Comparison of ENCODE assay signal across 8 mouse cellular contexts in genomic region chr6:52164051-52164625, GRCm38 (mm10). TPM values are rescaled to one million over a fixed set of nuclear protein-coding genes. Genes with fewer than 3 reads are reported as not detected.
DNase-seq lines count a peak whose midpoint lies in the region; ATAC-seq and TF ChIP-seq lines count a peak whose summit lies in the region.

No protein-coding gene starts in this region.

- no peak for TF ChIP-seq CTCF in bone marrow macrophage, adult 2 months (IDR thresholded peaks at IDR 0.05; ENCODE audit: low read depth, low read length)

- DNase-seq in heart, postnatal 36 days = no peak
- peak; percentile 37 for DNase-seq in kidney, adult 9 months
- peak; percentile 85 for DNase-seq in mesoderm, embryonic 11.5 days (ENCODE audit: low read depth, low spot score)
- no peak for DNase-seq in gastrocnemius, postnatal 10 days
- DNase-seq in thymus, adult 18-20 months = no peak

- peak overlapping the region; percentile 43 for H3K4me2 ChIP-seq in heart, embryonic 11.5 days

- TF ChIP-seq POLR2A in bone marrow macrophage, adult 2 months (IDR thresholded peaks at IDR 0.05; ENCODE audit: borderline replicate concordance, low read depth, low read length) = no peak

- under 1% methylated on average over 39 of the region's 39 CpGs for WGBS in heart, embryonic 11.5 days (ENCODE audit: insufficient replicate concordance)

- peak overlapping the region; percentile 1 for H3K27ac ChIP-seq in heart, embryonic 11.5 days (ENCODE audit: low read depth, low read length)
- no peak overlapping the region for H3K27ac ChIP-seq in bone marrow macrophage, adult 2 months (ENCODE audit: insufficient read depth, low read depth, low read length)

- ATAC-seq in heart, embryonic 11.5 days (replicated peaks; ENCODE audit: insufficient number of reproducible peaks, low FRiP score, low TSS enrichment) = no peak
- no peak for ATAC-seq in activated CD4-positive, CD25-positive, alpha-beta regulatory T cell, adult 4 months

- H3K4me1 ChIP-seq in heart, embryonic 11.5 days (ENCODE audit: control insufficient read depth, insufficient read depth, low read length) = peaks cover 3% of the 10 kb centered on the region; the same call in 1 of the 2 replicates
- peaks cover 20% of the 10 kb centered on the region for H3K4me1 ChIP-seq in bone marrow macrophage, adult 2 months (ENCODE audit: control insufficient read depth, insufficient read depth, low read length)

- no peaks in the 10 kb centered on the region for H3K36me3 ChIP-seq in heart, embryonic 11.5 days (ENCODE audit: control insufficient read depth, insufficient read depth, low read length)

- H3K4me3 ChIP-seq in heart, embryonic 11.5 days (ENCODE audit: low read depth, low read length) = peak overlapping the region; percentile 32
- peak overlapping the region; percentile 50 for H3K4me3 ChIP-seq in bone marrow macrophage, adult 2 months (ENCODE audit: insufficient read depth, low read length)

- peak overlapping the region; percentile 4; the same call in 1 of the 2 replicates for H3K9ac ChIP-seq in heart, embryonic 11.5 days (ENCODE audit: low read depth, low read length)

- intact Hi-C loops in heart, postnatal 36 days (cut with DNase I) = loop anchor here (2.0 kb wide), 1 partner anchor 77 kb away; no protein-coding TSS in a partner anchor

- H3K9me3 ChIP-seq in heart, embryonic 11.5 days (replicated peaks; ENCODE audit: control insufficient read depth, low read length) = no peaks in the 10 kb centered on the region

- peaks cover 92% of the 10 kb centered on the region for H3K27me3 ChIP-seq in heart, embryonic 11.5 days (ENCODE audit: control insufficient read depth, insufficient read depth, low read length)

RNA-seq across cellular contexts. Expression of gene Hoxa2, which starts 0.5 kb away (rescaled TPM):
- polyA plus RNA-seq in heart, embryonic 11.5 days (2014; fragmentation: Nextera tagmentation; extraction: Ambion mirVana) = 3.5 and 3.6 TPM in 2 replicates
- under 1 TPM in 1 of 2 experiments, not detected in 1; 0.62 TPM for total RNA-seq in heart, postnatal 36 days (2021)
- polyA plus RNA-seq in bone marrow macrophage, adult 2 months (2012; ENCODE audit: insufficient read depth, insufficient read length, missing spikeins) = not detected in 2 replicates
- polyA plus RNA-seq in activated CD4-positive, CD25-positive, alpha-beta regulatory T cell, adult 4 months (2017; shearing (Covaris generic)) = not detected
- total RNA-seq in gastrocnemius, postnatal 10 days (2021) = 1 to 10 TPM in 1 of 2 experiments, under 1 TPM in 1; 0.87 to 1.4 TPM

RNA-seq across cellular contexts. Expression of gene Hoxa1, which starts 6.0 kb away (rescaled TPM):
- 1.2 TPM in 2 replicates for polyA plus RNA-seq in heart, embryonic 11.5 days (2014; fragmentation: Nextera tagmentation; extraction: Ambion mirVana)
- under 1 TPM; 0.14 to 0.24 TPM for total RNA-seq in heart, postnatal 36 days (2021)
- polyA plus RNA-seq in bone marrow macrophage, adult 2 months (2012; ENCODE audit: insufficient read depth, insufficient read length, missing spikeins) = 1.1 and 2.2 TPM in 2 replicates
- not detected for polyA plus RNA-seq in activated CD4-positive, CD25-positive, alpha-beta regulatory T cell, adult 4 months (2017; shearing (Covaris generic))
- under 1 TPM in 1 of 2 experiments, not detected in 1; 0.18 TPM for total RNA-seq in gastrocnemius, postnatal 10 days (2021)

RNA-seq across cellular contexts. Expression of gene 5730596B20Rik, which starts 13.2 kb away (rescaled TPM):
- polyA plus RNA-seq in heart, embryonic 11.5 days (2014; fragmentation: Nextera tagmentation; extraction: Ambion mirVana) = 0.45 and 0.57 TPM in 2 replicates
- total RNA-seq in heart, postnatal 36 days (2021) = under 1 TPM in 1 of 2 experiments, not detected in 1; 0.08 TPM
- polyA plus RNA-seq in bone marrow macrophage, adult 2 months (2012; ENCODE audit: insufficient read depth, insufficient read length, missing spikeins) = not detected in 2 replicates
- polyA plus RNA-seq in activated CD4-positive, CD25-positive, alpha-beta regulatory T cell, adult 4 months (2017; shearing (Covaris generic)) = not detected
- total RNA-seq in gastrocnemius, postnatal 10 days (2021) = under 1 TPM; 0.12 to 0.25 TPM

RNA-seq across cellular contexts. Expression of gene Hoxa4, which starts 27.4 kb away (rescaled TPM):
- 0.68 and 1.4 TPM in 2 replicates for polyA plus RNA-seq in heart, embryonic 11.5 days (2014; fragmentation: Nextera tagmentation; extraction: Ambion mirVana)
- total RNA-seq in heart, postnatal 36 days (2021) = under 1 TPM; 0.43 to 0.67 TPM
- 1.0 and 1.2 TPM in 2 replicates for polyA plus RNA-seq in bone marrow macrophage, adult 2 months (2012; ENCODE audit: insufficient read depth, insufficient read length, missing spikeins)
- polyA plus RNA-seq in activated CD4-positive, CD25-positive, alpha-beta regulatory T cell, adult 4 months (2017; shearing (Covaris generic)) = not detected
- total RNA-seq in gastrocnemius, postnatal 10 days (2021) = 1 to 10 TPM; 7.5 to 8.5 TPM

RNA-seq across cellular contexts. Expression of gene Hoxa5, which starts 40.2 kb away (rescaled TPM):
- polyA plus RNA-seq in heart, embryonic 11.5 days (2014; fragmentation: Nextera tagmentation; extraction: Ambion mirVana) = 2.4 and 2.6 TPM in 2 replicates
- under 1 TPM; 0.62 to 0.72 TPM for total RNA-seq in heart, postnatal 36 days (2021)
- polyA plus RNA-seq in bone marrow macrophage, adult 2 months (2012; ENCODE audit: insufficient read depth, insufficient read length, missing spikeins) = not detected in 2 replicates
- polyA plus RNA-seq in activated CD4-positive, CD25-positive, alpha-beta regulatory T cell, adult 4 months (2017; shearing (Covaris generic)) = not detected
- total RNA-seq in gastrocnemius, postnatal 10 days (2021) = 1 to 10 TPM; 2.6 to 3.7 TPM

Comparison
In these comparisons a context has a peak if more than half of its experiments do, and no peak if none do; other contexts are left out.
1. DNase-seq: peak in kidney, adult 9 months (single experiment) and mesoderm, embryonic 11.5 days (single experiment); none in heart, postnatal 36 days (0 of 2), gastrocnemius, postnatal 10 days (single experiment) and thymus, adult 18-20 months (0 of 2).